In genomic region chr13:110540543-110541265, GRCm38 (mm10) we compare ENCODE assay signal across 12 mouse cellular contexts.
DNase-seq lines count a peak whose midpoint lies in the region; ATAC-seq and TF ChIP-seq lines count a peak whose summit lies in the region.
"Had no signal": no experiment of that assay in that cellular context is flagged by ENCODE, and none has a peak within 500 bp of the region (broad histone marks: within the 10 kb centered on the region; RNA-seq: fewer than 3 reads in every experiment).

No protein-coding gene starts in this region.

- ATAC-seq in hindbrain, postnatal 0 days = peak; percentile 53; the same call in 1 of the 2 replicates
- ATAC-seq: intestine, embryonic 15.5 days had no signal

- intact Hi-C loops in left cerebral cortex, postnatal 4 days (cut with DNase I) = no loop called here

- TF ChIP-seq CTCF in hindbrain, postnatal 0 days (IDR thresholded peaks at IDR 0.05; ENCODE audit: low read depth) = no peak
- TF ChIP-seq CTCF in kidney, adult 2 months (conservative IDR thresholded peaks at IDR 0.05; ENCODE audit: insufficient read depth, insufficient read length, low read depth, low read length) = no peak

- no peak for TF ChIP-seq POLR2A in kidney, adult 2 months (IDR thresholded peaks at IDR 0.05; ENCODE audit: low read depth, low read length)

- H3K9ac ChIP-seq in hindbrain, postnatal 0 days (replicated peaks; ENCODE audit: low read length) = no peak overlapping the region
- H3K9ac ChIP-seq: intestine, embryonic 15.5 days had no signal

- H3K4me2 ChIP-seq in hindbrain, postnatal 0 days (ENCODE audit: low read depth, low read length) = no peak overlapping the region
- H3K4me2 ChIP-seq: intestine, embryonic 15.5 days had no signal

- no peaks in the 10 kb centered on the region for H3K27me3 ChIP-seq in hindbrain, postnatal 0 days (ENCODE audit: insufficient read depth, low read length)
- H3K27me3 ChIP-seq in heart, embryonic 10.5 days (ENCODE audit: insufficient read depth, poor library complexity, severe bottlenecking) = no peaks in the 10 kb centered on the region
- no peaks in the 10 kb centered on the region for H3K27me3 ChIP-seq in kidney, adult 2 months (replicated peaks; ENCODE audit: control insufficient read depth, insufficient read depth, low read length)
- H3K27me3 ChIP-seq: intestine, embryonic 15.5 days had no signal

- H3K36me3 ChIP-seq in hindbrain, postnatal 0 days (ENCODE audit: insufficient read depth, low read length) = no peaks in the 10 kb centered on the region
- H3K36me3 ChIP-seq in heart, embryonic 10.5 days = no peaks in the 10 kb centered on the region
- H3K36me3 ChIP-seq in kidney, adult 2 months (ENCODE audit: control insufficient read depth, insufficient read depth, low read length) = no peaks in the 10 kb centered on the region
- H3K36me3 ChIP-seq: intestine, embryonic 15.5 days had no signal

- no peak overlapping the region for H3K27ac ChIP-seq in hindbrain, postnatal 0 days
- H3K27ac ChIP-seq in heart, embryonic 10.5 days = no peak overlapping the region; the same call in 1 of the 2 replicates
- H3K27ac ChIP-seq in kidney, adult 2 months (ENCODE audit: insufficient read depth, low read depth, low read length) = no peak overlapping the region
- H3K27ac ChIP-seq: intestine, embryonic 15.5 days had no signal

- 38% methylated on average over 13 of the region's 13 CpGs for WGBS in hindbrain, postnatal 0 days
- WGBS in heart, embryonic 10.5 days = 87% methylated on average over 13 of the region's 13 CpGs
- WGBS in kidney, adult 2 months = 87% methylated on average over 13 of the region's 13 CpGs

- H3K4me3 ChIP-seq in hindbrain, postnatal 0 days (ENCODE audit: low read length) = no peak overlapping the region
- no peak overlapping the region for H3K4me3 ChIP-seq in heart, embryonic 10.5 days
- no peak overlapping the region for H3K4me3 ChIP-seq in kidney, adult 2 months (ENCODE audit: insufficient read depth, low read depth, low read length)
- H3K4me3 ChIP-seq: intestine, embryonic 15.5 days had no signal

- H3K9me3 ChIP-seq in hindbrain, postnatal 0 days (ENCODE audit: low read length) = no peaks in the 10 kb centered on the region
- H3K9me3 ChIP-seq in heart, embryonic 10.5 days = no peaks in the 10 kb centered on the region
- H3K9me3 ChIP-seq: intestine, embryonic 15.5 days had no signal

- no peaks in the 10 kb centered on the region for H3K4me1 ChIP-seq in hindbrain, postnatal 0 days (ENCODE audit: insufficient read depth, low read length)
- H3K4me1 ChIP-seq in heart, embryonic 10.5 days = peaks cover 22% of the 10 kb centered on the region
- H3K4me1 ChIP-seq in kidney, adult 2 months (ENCODE audit: control insufficient read depth, insufficient read depth, low read length) = 0 out of 2 replicates have a peak, but pooled peaks cover 2% of the 10 kb centered on the region
- H3K4me1 ChIP-seq: intestine, embryonic 15.5 days had no signal

- DNase-seq in left cerebral cortex, adult 11 months (ENCODE audit: low spot score) = peak; percentile 53
- DNase-seq in left cerebral cortex, postnatal 4 days = no peak
- peak; percentile 90 for DNase-seq in brain, adult 2 months (ENCODE audit: low read depth, low spot score)
- peak; percentile 56 for DNase-seq in hindbrain, postnatal 0 days (ENCODE audit: low spot score)
- peak; percentile 7 for DNase-seq in retina, embryonic 14.5 days (ENCODE audit: low spot score)
- no peak for DNase-seq in heart, embryonic 10.5 days (ENCODE audit: low spot score)
- DNase-seq in kidney, adult 2 months = no peak
- DNase-seq: cerebellum, adult 2 months; heart, adult 18-20 months; lung, adult 2 months; thymus, postnatal 4 days had no signal

Comparison
In these comparisons a context has a peak if more than half of its experiments do, and no peak if none do; other contexts are left out.
1. DNase-seq: peak in left cerebral cortex, adult 11 months (single experiment), brain, adult 2 months (single experiment), hindbrain, postnatal 0 days (single experiment) and retina, embryonic 14.5 days (single experiment); none in left cerebral cortex, postnatal 4 days (single experiment), heart, embryonic 10.5 days (single experiment) and kidney, adult 2 months (single experiment).